ENCODE assay signal across 8 mouse cellular contexts in the genomic region with DNA sequence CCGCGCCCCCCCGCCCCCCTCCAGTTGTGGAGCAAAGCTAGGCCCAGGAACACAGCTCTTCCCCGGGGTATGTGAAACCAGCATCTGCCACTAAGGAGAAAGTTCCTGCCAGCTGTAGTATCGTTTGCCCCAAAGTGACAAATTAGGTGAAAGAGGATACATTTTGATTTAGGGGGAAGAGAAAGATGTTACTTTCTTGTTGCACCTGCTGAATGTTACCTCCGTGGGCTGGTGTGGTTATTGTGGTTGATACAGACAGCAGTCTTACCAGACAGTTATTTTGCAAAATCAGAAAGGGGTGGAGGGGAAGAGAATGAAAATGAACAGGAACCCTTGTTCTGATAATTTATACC. TPM values are rescaled to one million over a fixed set of nuclear protein-coding genes. Genes with fewer than 3 reads are reported as not detected.
DNase-seq lines count a peak whose midpoint lies in the region; ATAC-seq and TF ChIP-seq lines count a peak whose summit lies in the region.

No protein-coding gene starts in this region.

- no peaks in the 10 kb centered on the region for H3K9me3 ChIP-seq in heart, embryonic 15.5 days (replicated peaks)
- no peaks in the 10 kb centered on the region for H3K9me3 ChIP-seq in G1E (replicated peaks)
- H3K9me3 ChIP-seq in hindbrain, embryonic 14.5 days (ENCODE audit: control insufficient read depth, low read length) = no peaks in the 10 kb centered on the region
- no peaks in the 10 kb centered on the region for H3K9me3 ChIP-seq in midbrain, embryonic 12.5 days

- DNase-seq in heart, adult 8-10 months (ENCODE audit: low spot score) = no peak
- no peak for DNase-seq in G1E (ENCODE audit: low spot score)
- DNase-seq in hindbrain, embryonic 14.5 days (ENCODE audit: low spot score) = peak; percentile 26
- DNase-seq in urinary bladder, postnatal 10 days (ENCODE audit: low spot score) = no peak
- no peak for DNase-seq in Muller cell, postnatal 12 days (ENCODE audit: inconsistent ontology term)
- DNase-seq in embryo, embryonic 11 days = no peak

- peak overlapping the region; percentile 84 for H3K4me3 ChIP-seq in heart, embryonic 15.5 days
- peak overlapping the region; percentile 75 for H3K4me3 ChIP-seq in G1E (ENCODE audit: low read depth, low read length)
- peak overlapping the region; percentile 67 for H3K4me3 ChIP-seq in hindbrain, embryonic 14.5 days (replicated peaks; ENCODE audit: low read length)
- H3K4me3 ChIP-seq in midbrain, embryonic 12.5 days = peak overlapping the region; percentile 65

- peaks cover 7% of the 10 kb centered on the region; the same call in 1 of the 2 replicates for H3K4me1 ChIP-seq in heart, embryonic 15.5 days (replicated peaks)
- H3K4me1 ChIP-seq in G1E (ENCODE audit: insufficient read depth, low read depth, low read length) = peaks cover 4% of the 10 kb centered on the region
- peaks cover 14% of the 10 kb centered on the region for H3K4me1 ChIP-seq in hindbrain, embryonic 14.5 days (replicated peaks; ENCODE audit: control insufficient read depth, insufficient read depth, low read length)
- H3K4me1 ChIP-seq in midbrain, embryonic 12.5 days = peaks cover 12% of the 10 kb centered on the region

- TF ChIP-seq CTCF in G1E (IDR thresholded peaks at IDR 0.05; ENCODE audit: low read depth, low read length) = no peak

- ATAC-seq in heart, embryonic 15.5 days (replicated peaks; ENCODE audit: insufficient number of reproducible peaks, insufficient read depth, low FRiP score, low read depth) = no peak
- no peak for ATAC-seq in G1E (ENCODE audit: extremely low read depth, insufficient number of reproducible peaks, low FRiP score, poor library complexity, severe bottlenecking)
- no peak for ATAC-seq in hindbrain, embryonic 14.5 days (ENCODE audit: low FRiP score)
- no peak for ATAC-seq in midbrain, embryonic 12.5 days (ENCODE audit: low FRiP score, low read depth)

- H3K27ac ChIP-seq in heart, embryonic 15.5 days = no peak overlapping the region
- H3K27ac ChIP-seq in hindbrain, embryonic 14.5 days = peak overlapping the region; percentile 87
- peak overlapping the region; percentile 78; the same call in 1 of the 2 replicates for H3K27ac ChIP-seq in midbrain, embryonic 12.5 days (replicated peaks)

- peak overlapping the region; percentile 90 for H3K4me2 ChIP-seq in heart, embryonic 15.5 days
- H3K4me2 ChIP-seq in hindbrain, embryonic 14.5 days (replicated peaks) = peak overlapping the region; percentile 64
- H3K4me2 ChIP-seq in midbrain, embryonic 12.5 days (replicated peaks) = peak overlapping the region; percentile 76

- peak overlapping the region; percentile 87 for H3K9ac ChIP-seq in heart, embryonic 15.5 days
- H3K9ac ChIP-seq in hindbrain, embryonic 14.5 days = peak overlapping the region; percentile 85
- peak overlapping the region; percentile 70 for H3K9ac ChIP-seq in midbrain, embryonic 12.5 days (replicated peaks)

- 6% methylated on average over 6 of the region's 6 CpGs for WGBS in heart, embryonic 15.5 days
- 2% methylated on average over 6 of the region's 6 CpGs for WGBS in hindbrain, embryonic 14.5 days
- WGBS in midbrain, embryonic 12.5 days = 5% methylated on average over 6 of the region's 6 CpGs

- H3K27me3 ChIP-seq in heart, embryonic 15.5 days = no peaks in the 10 kb centered on the region
- no peaks in the 10 kb centered on the region for H3K27me3 ChIP-seq in G1E (ENCODE audit: insufficient read depth, low read length)
- H3K27me3 ChIP-seq in hindbrain, embryonic 14.5 days (ENCODE audit: control insufficient read depth, insufficient read depth, low read length) = no peaks in the 10 kb centered on the region
- no peaks in the 10 kb centered on the region for H3K27me3 ChIP-seq in midbrain, embryonic 12.5 days

- H3K36me3 ChIP-seq in heart, embryonic 15.5 days = peaks cover 3% of the 10 kb centered on the region; the same call in 1 of the 2 replicates
- no peaks in the 10 kb centered on the region for H3K36me3 ChIP-seq in G1E (replicated peaks)
- peaks cover 5% of the 10 kb centered on the region for H3K36me3 ChIP-seq in hindbrain, embryonic 14.5 days (replicated peaks; ENCODE audit: control insufficient read depth, insufficient read depth)
- no peaks in the 10 kb centered on the region for H3K36me3 ChIP-seq in midbrain, embryonic 12.5 days

RNA-seq across cellular contexts. Expression of gene Nucb2, which starts 0.6 kb away (rescaled TPM):
- polyA plus RNA-seq in heart, embryonic 15.5 days (2015; fragmentation: Nextera tagmentation; extraction: Ambion mirVana) = 9.3 and 9.4 TPM in 2 replicates
- 1 to 10 TPM; 5.1 to 7.9 (median 6.7) TPM for total RNA-seq in heart, adult 8-10 months (2022)
- total RNA-seq in G1E (2014; fragmentation: Nextera tagmentation) = 6.0 and 6.3 TPM in 2 replicates
- 3.4 and 5.3 TPM in 2 replicates for total RNA-seq in G1E (2017)
- 0.20 and 0.64 TPM in 2 replicates for polyA plus RNA-seq in G1E (2012)
- 26.6 and 29.7 TPM in 2 replicates for polyA plus RNA-seq in hindbrain, embryonic 14.5 days (2014; fragmentation: Nextera tagmentation; extraction: Ambion mirVana)
- 15.7 and 17.3 TPM in 2 replicates for polyA plus RNA-seq in midbrain, embryonic 12.5 days (2016; fragmentation: Nextera tagmentation; extraction: Ambion mirVana)
